Mouse (Mus musculus) C2C12 (cell line): Measurements from ENCODE around the gene Csad. TPM values are rescaled to one million over a fixed set of nuclear protein-coding genes. Genes with fewer than 3 reads are reported as not detected.

Experiments used
- H3K27me3 ChIP-seq: one replicate; pipeline ENCODE4 v1.6.1; 2011; ENCODE audit not compliant: control insufficient read depth, insufficient read depth, insufficient read length
- H3K36me3 ChIP-seq: one replicate; pipeline ENCODE4 v1.6.1; 2011; ENCODE audit not compliant: control insufficient read depth, insufficient read depth
- H3K4me3 ChIP-seq: one replicate; pipeline ENCODE4 v1.5.1; 2011; ENCODE audit warnings: mild to moderate bottlenecking, control low read depth; ENCODE audit not compliant: poor library complexity, insufficient read depth, severe bottlenecking
- H3K79me2 ChIP-seq: one replicate; pipeline ENCODE4 v1.6.1; 2011; ENCODE audit not compliant: control insufficient read depth, insufficient read depth
- H3K79me3 ChIP-seq: one replicate; pipeline ENCODE4 v1.6.1; 2011; ENCODE audit warnings: low read depth, control low read depth
- H3ac ChIP-seq: one replicate; pipeline ENCODE3; 2011; ENCODE audit warnings: low read depth; ENCODE audit not compliant: control insufficient read depth, insufficient read length
- CEBPB ChIP-seq: IDR thresholded peaks from one replicate; pipeline ENCODE4 v1.6.1; 2011; ENCODE audit warnings: low read depth, mild to moderate bottlenecking, control low read depth, moderate library complexity
- CTCF ChIP-seq: IDR thresholded peaks from one replicate; pipeline ENCODE4 v1.5.1; 2011; ENCODE audit not compliant: control insufficient read depth, insufficient read depth, insufficient read length
- FOSL1 ChIP-seq: IDR thresholded peaks from one replicate; pipeline ENCODE4 v1.8.0; 2011; ENCODE audit warnings: mild to moderate bottlenecking, low read length; ENCODE audit not compliant: poor library complexity, insufficient read depth, severe bottlenecking
- MAX ChIP-seq: IDR thresholded peaks from one replicate; pipeline ENCODE4 v1.6.1; 2011; ENCODE audit warnings: mild to moderate bottlenecking, control low read depth
- MYOD1 ChIP-seq: IDR thresholded peaks from one replicate; pipeline ENCODE4 v1.6.1; 2011; ENCODE audit warnings: low read depth; ENCODE audit not compliant: control insufficient read depth, insufficient read length
- MYOG ChIP-seq: IDR thresholded peaks from one replicate; pipeline ENCODE4 v1.6.1; 2011; ENCODE audit not compliant: control insufficient read depth, insufficient read length; ENCODE audit errors: extremely low read depth
- USF1 ChIP-seq: IDR thresholded peaks from one replicate; pipeline ENCODE4 v1.6.1; 2011; ENCODE audit warnings: low read depth, mild to moderate bottlenecking, control low read depth, moderate library complexity
- polyA plus RNA-seq: library from polyadenylated mRNA; unstranded; fragments of >200 nt; fragmentation: generic; extraction: Trizol; gene quantifications from one replicate; pipeline ENCODE4 v1.2.1, GENCODE M21; 2012; ENCODE audit warnings: missing spikeins

Gene Csad
- polyA plus RNA-seq, 1 experiment, result 26.4 TPM

GRCm38 (mm10) chr15:102149561-102149960 lies 55.0 kb downstream of the Csad start:
- Histone ChIP-seq H3K4me3 (no peak overlapping the region), H3K79me3 (no peaks in the 10 kb centered on the region), H3K79me2 (peaks cover 26% of the 10 kb centered on the region), H3K27me3 (no peaks in the 10 kb centered on the region), H3ac (no peak overlapping the region), H3K36me3 (peaks cover 17% of the 10 kb centered on the region)
- TF ChIP-seq CEBPB, result no peak

GRCm38 (mm10) chr15:102147674-102148402 lies 56.7 kb downstream of the Csad start:
- Histone ChIP-seq H3K79me3 (no peaks in the 10 kb centered on the region), H3K4me3 (no peak overlapping the region), H3ac (peak overlapping the region; percentile 12), H3K79me2 (peaks cover 39% of the 10 kb centered on the region), H3K36me3 (peaks cover 17% of the 10 kb centered on the region), H3K27me3 (no peaks in the 10 kb centered on the region)
- no peak for TF ChIP-seq USF1

DNA sequence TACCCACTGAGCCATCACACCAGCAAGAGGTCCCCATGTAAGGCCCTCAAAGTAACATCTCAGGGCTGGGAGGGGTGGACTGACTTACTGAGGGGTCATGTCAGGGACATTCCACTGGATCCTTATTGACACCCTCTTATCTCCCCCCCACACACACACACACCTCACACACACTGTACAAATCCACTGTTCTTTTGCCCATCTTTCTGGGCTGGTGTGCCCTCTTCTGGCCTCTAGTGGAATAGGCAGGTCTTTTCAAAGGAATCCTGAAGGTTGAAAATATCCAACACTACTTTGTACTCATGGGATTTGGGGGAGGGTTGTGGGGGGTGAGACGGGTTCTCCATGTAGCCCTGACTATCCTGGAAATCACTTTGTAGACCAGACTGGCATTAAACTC lies 57.6 kb downstream of the Csad start:
- Histone ChIP-seq H3K27me3 (no peaks in the 10 kb centered on the region), H3K4me3 (no peak overlapping the region), H3K79me3 (no peaks in the 10 kb centered on the region), H3ac (no peak overlapping the region), H3K36me3 (peaks cover 17% of the 10 kb centered on the region), H3K79me2 (peaks cover 39% of the 10 kb centered on the region)
- TF ChIP-seq MYOD1 (no peak), USF1 (no peak), CTCF (peak; percentile 30), MAX (no peak), FOSL1 (no peak)

DNA sequence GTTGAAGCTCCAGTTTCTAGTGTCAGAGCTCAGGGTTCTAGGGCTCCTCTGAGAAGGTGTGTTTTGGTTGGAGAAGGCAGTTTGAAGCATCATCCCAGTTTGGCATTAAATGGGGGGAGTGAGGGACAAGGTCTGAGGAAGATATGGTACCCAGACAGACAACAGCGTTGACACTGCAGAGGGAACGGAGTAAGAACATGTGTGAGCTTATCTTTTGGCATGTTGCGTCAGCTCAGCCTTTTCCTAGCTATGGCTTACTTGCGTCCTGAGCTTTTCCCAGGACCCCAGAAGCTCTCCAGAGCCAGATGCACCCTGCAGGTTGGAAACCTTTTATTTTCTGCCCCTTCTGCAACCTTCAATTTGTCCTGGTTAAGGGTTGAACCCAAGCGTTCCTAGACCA lies 58.4 kb downstream of the Csad start:
- Histone ChIP-seq H3K79me2 (peaks cover 39% of the 10 kb centered on the region), H3K27me3 (no peaks in the 10 kb centered on the region), H3K36me3 (peaks cover 17% of the 10 kb centered on the region), H3ac (peak overlapping the region; percentile 1), H3K4me3 (no peak overlapping the region), H3K79me3 (no peaks in the 10 kb centered on the region)
- TF ChIP-seq MAX (no peak), CEBPB (peak; percentile 49)

DNA sequence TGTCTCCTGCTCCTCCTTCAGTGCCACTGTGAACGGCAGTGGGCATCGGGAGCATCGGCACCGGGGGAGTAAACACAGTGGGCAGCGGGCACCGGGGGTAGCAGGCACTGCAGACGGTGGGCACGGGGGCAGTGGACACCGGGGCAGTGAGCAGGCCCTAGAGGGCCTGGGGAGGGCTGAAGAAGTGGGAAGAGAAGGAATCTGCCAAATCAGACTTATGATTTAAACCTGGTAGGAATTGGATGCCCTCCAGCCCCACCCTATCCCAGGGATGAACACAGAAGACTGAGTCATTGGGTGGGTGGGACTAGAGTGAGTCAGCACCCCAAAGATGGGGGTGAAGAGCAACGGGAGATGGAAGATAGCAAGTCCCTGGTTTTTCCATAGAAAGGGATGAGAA lies 59.2 kb downstream of the Csad start:
- no peak for TF ChIP-seq MYOD1
- no peak for TF ChIP-seq CTCF
- no peak for TF ChIP-seq USF1
- TF ChIP-seq MYOG, result no peak
- peak; percentile 96 for TF ChIP-seq FOSL1
- TF ChIP-seq CEBPB, result no peak
- peak; percentile 17 for TF ChIP-seq MAX
- Histone ChIP-seq H3K27me3 (no peaks in the 10 kb centered on the region), H3K79me2 (peaks cover 39% of the 10 kb centered on the region), H3K79me3 (no peaks in the 10 kb centered on the region), H3K4me3 (peak overlapping the region; percentile 50), H3ac (peak overlapping the region; percentile 86), H3K36me3 (peaks cover 17% of the 10 kb centered on the region)

GRCm38 (mm10) chr15:102144726-102145125 lies 59.8 kb downstream of the Csad start:
- H3ac ChIP-seq, result peak overlapping the region; percentile 86

More at GRCm38 (mm10) chr15:102144726-102145125, 59.8 kb downstream of the Csad start:
- H3K4me3 ChIP-seq, result peak overlapping the region; percentile 50
- H3K79me3 ChIP-seq, result no peaks in the 10 kb centered on the region
- H3K79me2 ChIP-seq, result peaks cover 39% of the 10 kb centered on the region
- TF ChIP-seq FOSL1, result no peak
- TF ChIP-seq MYOD1, result no peak
- no peak for TF ChIP-seq MYOG
- no peak for TF ChIP-seq CTCF
- TF ChIP-seq CEBPB, result no peak
- no peak for TF ChIP-seq MAX
- no peak for TF ChIP-seq USF1
- H3K36me3 ChIP-seq, result peaks cover 17% of the 10 kb centered on the region
- H3K27me3 ChIP-seq, result no peaks in the 10 kb centered on the region
